21 mouse cellular contexts compared by ENCODE assay signal in genomic region chr14:76228968-76229555, GRCm38 (mm10).
DNase-seq lines count a peak whose midpoint lies in the region; ATAC-seq lines count a peak whose summit lies in the region.
"Had no signal": no experiment of that assay in that cellular context is flagged by ENCODE, and none has a peak within 500 bp of the region (broad histone marks: within the 10 kb centered on the region; RNA-seq: fewer than 3 reads in every experiment).

No protein-coding gene starts in this region.

- H3K9me3 ChIP-seq in intestine, embryonic 14.5 days (ENCODE audit: control insufficient read depth, low read length) = no peaks in the 10 kb centered on the region
- no peaks in the 10 kb centered on the region for H3K9me3 ChIP-seq in intestine, embryonic 15.5 days
- no peaks in the 10 kb centered on the region for H3K9me3 ChIP-seq in liver, embryonic 11.5 days (ENCODE audit: control insufficient read depth, low read length)
- no peaks in the 10 kb centered on the region for H3K9me3 ChIP-seq in liver, embryonic 12.5 days (replicated peaks)
- no peaks in the 10 kb centered on the region for H3K9me3 ChIP-seq in liver, embryonic 16.5 days (replicated peaks; ENCODE audit: control insufficient read depth, low read length)
- H3K9me3 ChIP-seq: embryonic facial prominence, embryonic 12.5 days; forebrain, embryonic 12.5 days; heart, embryonic 10.5 days; hindbrain, embryonic 13.5 days had no signal

- H3K36me3 ChIP-seq in intestine, embryonic 14.5 days (ENCODE audit: control insufficient read depth, insufficient read depth, low read length) = no peaks in the 10 kb centered on the region
- no peaks in the 10 kb centered on the region for H3K36me3 ChIP-seq in intestine, embryonic 15.5 days
- H3K36me3 ChIP-seq in liver, embryonic 11.5 days (ENCODE audit: control insufficient read depth, insufficient read depth, low read length) = no peaks in the 10 kb centered on the region
- H3K36me3 ChIP-seq in liver, embryonic 12.5 days = no peaks in the 10 kb centered on the region
- H3K36me3 ChIP-seq in liver, embryonic 16.5 days (ENCODE audit: control insufficient read depth, insufficient read depth) = no peaks in the 10 kb centered on the region
- H3K36me3 ChIP-seq: embryonic facial prominence, embryonic 12.5 days; forebrain, embryonic 12.5 days; heart, embryonic 10.5 days; hindbrain, embryonic 13.5 days had no signal

- no peak overlapping the region for H3K4me3 ChIP-seq in intestine, embryonic 14.5 days (ENCODE audit: low read depth, low read length)
- H3K4me3 ChIP-seq in intestine, embryonic 15.5 days (replicated peaks) = no peak overlapping the region
- no peak overlapping the region for H3K4me3 ChIP-seq in liver, embryonic 11.5 days (ENCODE audit: low read depth, low read length)
- H3K4me3 ChIP-seq in liver, embryonic 12.5 days = peak overlapping the region; percentile 9; the same call in 1 of the 2 replicates
- no peak overlapping the region for H3K4me3 ChIP-seq in liver, embryonic 16.5 days (ENCODE audit: low read depth, low read length)
- H3K4me3 ChIP-seq: embryonic facial prominence, embryonic 12.5 days; forebrain, embryonic 12.5 days; gastrocnemius, adult 2 months; heart, embryonic 10.5 days; hindbrain, embryonic 13.5 days had no signal

- no peak overlapping the region for H3K9ac ChIP-seq in intestine, embryonic 14.5 days (ENCODE audit: low read length)
- H3K9ac ChIP-seq in intestine, embryonic 15.5 days = no peak overlapping the region
- no peak overlapping the region for H3K9ac ChIP-seq in liver, embryonic 11.5 days (ENCODE audit: low read depth, low read length)
- no peak overlapping the region for H3K9ac ChIP-seq in liver, embryonic 12.5 days
- H3K9ac ChIP-seq in liver, embryonic 16.5 days (ENCODE audit: low read depth, low read length) = no peak overlapping the region
- H3K9ac ChIP-seq: embryonic facial prominence, embryonic 12.5 days; forebrain, embryonic 12.5 days; hindbrain, embryonic 13.5 days had no signal

- no peak for ATAC-seq in intestine, embryonic 14.5 days (replicated peaks; ENCODE audit: low FRiP score, low TSS enrichment, low read depth)
- ATAC-seq in intestine, embryonic 15.5 days = no peak
- peak; percentile 84 for ATAC-seq in liver, embryonic 11.5 days (replicated peaks; ENCODE audit: low FRiP score)
- peak; percentile 81 for ATAC-seq in liver, embryonic 12.5 days
- ATAC-seq in liver, embryonic 16.5 days (ENCODE audit: low read depth) = peak; percentile 55
- ATAC-seq: forebrain, embryonic 16.5 days had no signal

- H3K27ac ChIP-seq in intestine, embryonic 14.5 days (ENCODE audit: low read depth) = no peak overlapping the region
- no peak overlapping the region for H3K27ac ChIP-seq in intestine, embryonic 15.5 days
- H3K27ac ChIP-seq in liver, embryonic 11.5 days (ENCODE audit: low read depth, low read length) = no peak overlapping the region; the same call in 1 of the 2 replicates
- no peak overlapping the region for H3K27ac ChIP-seq in liver, embryonic 12.5 days
- no peak overlapping the region for H3K27ac ChIP-seq in liver, embryonic 16.5 days (ENCODE audit: low read length)
- H3K27ac ChIP-seq: embryonic facial prominence, embryonic 12.5 days; forebrain, embryonic 12.5 days; gastrocnemius, adult 2 months; heart, embryonic 10.5 days; hindbrain, embryonic 13.5 days had no signal

- H3K4me1 ChIP-seq in intestine, embryonic 14.5 days (replicated peaks; ENCODE audit: control insufficient read depth, insufficient read depth, low read length) = no peaks in the 10 kb centered on the region
- no peaks in the 10 kb centered on the region for H3K4me1 ChIP-seq in intestine, embryonic 15.5 days (replicated peaks)
- H3K4me1 ChIP-seq in liver, embryonic 11.5 days (replicated peaks; ENCODE audit: control insufficient read depth, insufficient read depth, low read length) = peaks cover 10% of the 10 kb centered on the region
- H3K4me1 ChIP-seq in liver, embryonic 12.5 days = peaks cover 24% of the 10 kb centered on the region
- H3K4me1 ChIP-seq in liver, embryonic 16.5 days (ENCODE audit: control insufficient read depth, low read depth, low read length) = peaks cover 4% of the 10 kb centered on the region
- H3K4me1 ChIP-seq: embryonic facial prominence, embryonic 12.5 days had no signal

- no peaks in the 10 kb centered on the region for H3K27me3 ChIP-seq in intestine, embryonic 14.5 days (replicated peaks; ENCODE audit: control insufficient read depth, insufficient read depth, low read length)
- no peaks in the 10 kb centered on the region for H3K27me3 ChIP-seq in intestine, embryonic 15.5 days (replicated peaks)
- H3K27me3 ChIP-seq in liver, embryonic 11.5 days (replicated peaks; ENCODE audit: control insufficient read depth, insufficient read depth, low read length) = no peaks in the 10 kb centered on the region
- no peaks in the 10 kb centered on the region for H3K27me3 ChIP-seq in liver, embryonic 12.5 days (replicated peaks)
- H3K27me3 ChIP-seq in liver, embryonic 16.5 days (ENCODE audit: control insufficient read depth, insufficient read depth, low read depth, low read length) = no peaks in the 10 kb centered on the region
- H3K27me3 ChIP-seq: embryonic facial prominence, embryonic 12.5 days; hindbrain, embryonic 13.5 days had no signal

- DNase-seq in intestine, embryonic 14.5 days (ENCODE audit: low spot score) = peak; percentile 44
- peak; percentile 39 for DNase-seq in liver, embryonic 11.5 days (ENCODE audit: low spot score)
- DNase-seq in layer of hippocampus, postnatal 25 days (ENCODE audit: extremely low spot score in 1 of 2, low spot score in 1 of 2) = no peak
- no peak for DNase-seq in lung, postnatal 10 days
- DNase-seq: adrenal gland, adult 2 months; adrenal gland, postnatal 25 days; cerebellum, adult 18-20 months; cerebellum, adult 9-11 months; cerebellum, postnatal 36 days; gastrocnemius, adult 2 months; gastrocnemius, postnatal 25 days; heart, postnatal 10 days; heart, postnatal 4 days had no signal

- 60% methylated on average over 9 of the region's 9 CpGs for WGBS in intestine, embryonic 14.5 days
- 57% methylated on average over 9 of the region's 9 CpGs for WGBS in intestine, embryonic 15.5 days
- 34% methylated on average over 9 of the region's 9 CpGs for WGBS in liver, embryonic 11.5 days
- WGBS in liver, embryonic 12.5 days (ENCODE audit: insufficient replicate concordance) = 22% methylated on average over 9 of the region's 9 CpGs
- 18% methylated on average over 9 of the region's 9 CpGs for WGBS in liver, embryonic 16.5 days (ENCODE audit: insufficient replicate concordance)

- H3K4me2 ChIP-seq in intestine, embryonic 14.5 days (ENCODE audit: low read length) = no peak overlapping the region
- H3K4me2 ChIP-seq in intestine, embryonic 15.5 days (replicated peaks) = no peak overlapping the region
- peak overlapping the region; percentile 33 for H3K4me2 ChIP-seq in liver, embryonic 11.5 days
- H3K4me2 ChIP-seq in liver, embryonic 12.5 days = peak overlapping the region; percentile 53
- H3K4me2 ChIP-seq in liver, embryonic 16.5 days (ENCODE audit: low read depth, low read length) = peak overlapping the region; percentile 20; the same call in 1 of the 2 replicates
- H3K4me2 ChIP-seq: embryonic facial prominence, embryonic 12.5 days; forebrain, embryonic 12.5 days; hindbrain, embryonic 13.5 days had no signal

Comparison
In these comparisons a context has a peak if more than half of its experiments do, and no peak if none do; other contexts are left out.
1. ATAC-seq: peak in liver, embryonic 11.5 days (single experiment), liver, embryonic 12.5 days (single experiment) and liver, embryonic 16.5 days (single experiment); none in intestine, embryonic 14.5 days (single experiment) and intestine, embryonic 15.5 days (single experiment).
2. DNase-seq: peak in intestine, embryonic 14.5 days (single experiment) and liver, embryonic 11.5 days (single experiment); none in layer of hippocampus, postnatal 25 days (0 of 2) and lung, postnatal 10 days (single experiment).
3. H3K4me2 ChIP-seq: peak in liver, embryonic 11.5 days (single experiment), liver, embryonic 12.5 days (single experiment) and liver, embryonic 16.5 days (single experiment); none in intestine, embryonic 14.5 days (single experiment) and intestine, embryonic 15.5 days (single experiment).